Mouse (Mus musculus) cerebellum, adult 9-11 months (tissue): ENCODE data around the gene Xylt1.
A peak's percentile ranks its signal among the peaks of the same experiment; 100 is the strongest.

Source experiments
- DNase-seq: peaks from one replicate; pipeline ENCODE4 v3.0.0; 2022

Xylt1 gene

DNA sequence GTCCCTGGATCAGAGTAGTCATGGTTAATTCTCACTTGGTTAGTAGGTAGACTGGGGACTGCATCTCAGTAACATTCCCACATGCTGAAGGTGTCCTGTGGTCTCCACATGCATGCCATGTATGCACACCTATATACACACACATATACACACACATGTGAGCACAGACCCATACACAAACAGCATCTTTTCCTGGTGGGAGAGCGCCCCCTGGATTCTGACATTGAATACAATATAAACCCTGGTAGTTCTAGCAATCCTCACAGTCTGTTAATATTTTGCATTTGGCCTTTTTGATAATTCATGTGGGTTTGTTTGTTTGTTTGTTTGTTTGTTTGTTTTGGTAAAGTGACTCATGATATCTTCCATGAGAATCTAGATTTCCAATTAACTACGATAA, 242.0 kb downstream of the Xylt1 start:
- no peak for DNase-seq

DNA sequence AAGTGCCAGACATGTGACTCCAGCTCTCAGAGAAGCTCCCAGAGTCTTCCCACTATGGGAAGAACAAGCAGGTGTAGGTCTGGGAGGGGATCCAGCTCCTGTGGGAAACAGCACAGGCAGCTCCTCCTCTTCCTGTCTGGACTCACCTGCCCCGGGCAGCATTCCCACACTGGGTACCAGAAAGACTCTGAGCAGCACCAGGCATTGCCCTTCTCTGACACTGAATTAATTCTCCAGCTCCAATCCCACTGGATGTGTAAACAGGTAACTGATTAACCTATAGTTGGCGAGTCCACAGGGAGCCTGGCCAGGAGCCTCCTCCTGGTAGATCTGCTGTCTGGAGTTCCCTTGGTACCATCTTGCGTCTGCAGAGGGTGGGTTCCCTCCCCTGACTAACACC, 248.0 kb downstream of the Xylt1 start:
- no peak for DNase-seq

DNA sequence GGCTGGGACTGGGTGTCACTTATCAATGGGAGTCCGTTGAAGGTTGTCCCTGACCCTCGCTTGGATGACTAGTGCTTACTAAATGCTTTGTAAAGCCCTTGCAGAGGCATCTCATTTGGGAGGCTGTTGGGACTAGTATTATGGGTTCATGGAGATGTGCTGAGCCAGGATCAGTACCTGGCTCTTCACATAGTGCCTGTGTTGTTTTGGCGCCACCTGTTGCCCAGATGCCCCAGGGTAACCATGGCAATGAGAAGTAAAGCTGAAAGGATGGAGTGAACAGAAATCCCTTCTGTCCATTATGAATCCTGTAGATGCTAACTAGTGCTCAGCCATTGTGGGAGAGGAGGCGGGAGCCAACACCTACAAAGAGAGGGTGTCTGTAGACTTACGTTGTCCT, 249.9 kb downstream of the Xylt1 start:
- DNase-seq, result no peak

DNA sequence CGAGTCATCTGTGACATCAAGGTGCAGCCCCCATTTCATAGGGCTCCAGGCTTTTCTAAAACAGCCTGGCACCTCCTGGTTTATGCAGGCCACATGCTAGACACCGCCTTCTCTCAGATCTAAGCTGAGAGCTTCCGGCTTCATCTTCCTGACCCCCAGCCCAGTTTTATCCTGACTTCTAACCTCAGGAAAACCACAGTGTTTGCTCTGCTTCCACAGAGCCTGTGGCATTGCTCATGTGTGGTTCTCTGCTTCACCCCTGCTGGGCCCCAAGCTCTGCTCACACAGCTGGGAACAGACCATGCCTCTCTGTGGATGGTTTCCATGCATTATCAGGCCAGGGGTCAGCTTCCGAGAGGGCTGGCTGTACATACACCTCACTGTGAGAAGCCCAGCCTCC, 254.8 kb downstream of the Xylt1 start:
- DNase-seq, result no peak

DNA sequence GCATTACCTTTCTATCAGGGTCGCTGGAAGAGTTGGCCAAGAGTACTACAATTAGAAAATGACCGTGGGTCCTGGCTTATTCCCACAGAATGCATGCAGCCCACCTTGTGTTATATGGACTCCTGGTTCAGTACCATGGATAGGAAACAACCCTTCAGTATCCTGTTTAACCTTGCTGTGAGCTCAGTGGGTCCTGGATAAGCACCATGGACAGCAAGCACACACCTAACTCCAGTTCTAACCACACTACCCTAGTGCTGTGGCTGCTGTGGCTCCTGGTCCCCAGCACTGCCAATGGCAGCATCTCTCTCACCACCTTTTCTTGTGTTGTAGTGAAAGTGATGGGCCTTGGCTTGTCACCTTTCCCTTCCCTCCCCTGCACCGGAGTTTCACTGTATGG, 255.9 kb downstream of the Xylt1 start:
- DNase-seq, result no peak

DNA sequence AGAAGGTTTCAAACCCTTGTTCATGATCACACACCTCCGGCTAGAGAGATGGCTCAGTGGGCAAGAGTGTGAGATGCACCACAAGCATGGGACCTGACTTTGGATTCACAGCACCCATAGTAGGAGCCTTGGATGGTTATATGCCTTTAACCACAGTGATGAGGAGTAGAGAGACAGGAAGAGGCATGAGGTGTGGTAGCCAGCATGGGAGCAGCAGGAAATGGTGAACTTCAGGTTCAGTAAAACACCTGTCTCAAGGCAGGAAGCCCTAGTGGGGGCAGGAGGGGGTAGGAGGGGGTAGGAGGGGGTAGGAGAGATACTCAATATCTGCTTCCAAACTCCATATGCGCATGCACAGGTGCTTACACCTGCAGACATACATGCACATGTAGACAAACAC, 257.2 kb downstream of the Xylt1 start:
- no peak for DNase-seq

DNA sequence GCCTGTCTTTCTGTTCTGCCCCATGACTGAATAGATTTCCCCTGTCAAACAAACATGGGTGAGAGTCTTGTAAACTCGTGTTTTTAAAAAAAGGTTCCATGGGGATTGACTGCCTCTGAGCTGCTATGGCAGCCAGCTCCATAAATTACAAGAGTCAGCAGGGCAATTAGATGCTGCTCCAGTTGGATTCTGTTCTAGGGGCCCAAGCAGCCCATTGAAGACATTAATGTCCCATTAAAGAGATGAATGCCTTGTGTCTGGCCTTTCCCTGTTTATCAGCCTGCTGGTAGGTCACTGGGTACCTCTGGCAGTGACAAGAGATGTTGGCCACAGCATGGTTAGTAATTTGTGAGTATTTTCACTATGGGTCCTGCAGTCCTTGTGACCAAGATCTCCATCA, 271.9 kb downstream of the Xylt1 start:
- DNase-seq, result no peak

DNA sequence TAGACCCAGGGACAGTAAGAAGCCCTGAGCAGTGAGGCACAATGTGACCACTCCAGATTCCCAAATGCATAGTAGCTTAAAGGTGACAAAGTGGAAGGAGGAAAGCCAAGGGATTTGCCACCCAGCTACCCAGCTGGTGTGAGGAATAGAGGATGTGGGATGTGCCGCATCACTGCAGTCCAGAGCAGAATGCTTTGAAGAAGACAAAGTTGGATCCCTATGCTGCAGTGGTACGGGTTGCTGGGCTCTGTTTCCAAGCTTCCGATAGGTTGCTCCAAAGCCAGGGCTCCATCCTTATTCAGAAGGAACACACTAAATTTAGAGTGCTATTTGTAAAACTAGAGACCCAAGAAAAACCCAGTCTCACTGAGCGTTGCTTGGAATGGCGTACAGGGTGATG, 275.0 kb downstream of the Xylt1 start:
- DNase-seq, result no peak

DNA sequence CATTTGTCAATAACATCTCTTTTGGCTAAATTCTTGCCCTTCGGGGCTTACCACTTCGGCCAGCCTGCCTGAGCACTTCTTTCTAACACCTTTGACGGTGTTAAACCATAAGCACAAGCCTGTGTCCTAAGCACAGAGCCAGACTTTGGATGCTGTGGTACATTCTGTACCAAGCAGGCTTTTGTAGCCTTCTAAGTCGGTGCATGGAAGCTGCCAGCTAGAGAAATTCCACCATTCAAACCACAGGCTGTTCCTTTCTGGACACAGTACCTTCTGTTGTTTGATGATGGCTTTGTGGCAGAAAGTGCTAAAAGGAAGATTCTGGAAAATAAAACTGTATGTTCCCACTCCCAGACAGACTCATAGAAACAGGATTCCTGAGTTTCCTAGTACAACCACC, 277.4 kb downstream of the Xylt1 start:
- DNase-seq, result no peak

DNA sequence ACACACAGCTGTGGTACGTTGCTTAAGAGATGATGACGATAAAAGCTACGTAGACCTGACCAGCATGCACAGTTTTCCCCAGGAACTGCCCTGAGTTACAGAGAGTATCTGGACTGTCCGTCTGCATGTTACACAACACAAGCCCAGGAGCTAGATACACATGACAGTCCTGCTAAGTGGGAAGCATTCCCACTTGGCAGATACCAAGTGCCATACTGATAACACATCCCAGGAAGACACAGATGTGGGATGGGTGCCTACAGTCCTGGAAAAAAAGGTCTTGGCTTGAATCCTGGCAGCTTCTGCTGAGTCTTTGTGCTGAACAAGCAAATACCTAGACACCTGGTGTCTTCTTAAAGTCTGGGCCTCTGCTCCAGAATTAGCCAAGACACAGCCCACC, 278.0 kb downstream of the Xylt1 start:
- DNase-seq, result no peak

DNA sequence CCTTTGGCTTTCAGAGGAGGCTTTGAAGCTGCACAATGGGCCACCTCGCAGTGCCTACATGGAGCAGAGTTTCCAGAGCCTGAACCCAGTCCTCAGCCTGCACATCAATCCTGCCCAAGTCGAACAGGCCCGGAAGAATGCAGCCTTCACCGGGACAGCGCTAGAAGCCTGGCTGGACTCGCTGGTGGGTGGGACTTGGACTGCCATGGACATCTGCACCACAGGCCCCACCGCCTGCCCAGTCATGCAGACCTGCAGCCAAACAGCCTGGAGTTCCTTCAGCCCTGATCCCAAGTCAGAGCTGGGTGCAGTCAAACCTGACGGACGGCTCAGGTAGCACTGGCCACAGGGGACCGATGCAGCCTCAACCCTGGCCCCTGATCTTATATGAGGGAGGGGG, 286.5 kb downstream of the Xylt1 start:
- peak; percentile 3 for DNase-seq

DNA sequence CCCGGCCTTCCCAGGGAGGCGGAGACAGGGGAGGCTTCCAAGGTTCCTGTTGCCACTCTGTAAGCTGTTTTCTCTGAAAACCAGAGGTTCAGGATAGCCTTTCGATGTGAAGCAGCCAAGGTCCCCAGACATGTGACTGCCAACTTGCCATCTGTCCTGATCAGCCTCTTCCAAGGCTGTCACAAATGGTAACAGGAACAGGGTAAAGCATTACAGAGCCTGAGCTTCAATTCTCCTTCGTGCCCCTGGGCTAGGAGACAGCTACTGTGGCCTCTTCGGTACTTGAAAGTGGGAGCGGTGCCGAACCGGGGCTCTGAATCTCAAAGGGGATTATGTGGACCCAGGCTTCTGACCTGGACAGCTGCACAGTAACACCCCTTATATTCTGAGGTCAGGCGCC, 287.4 kb downstream of the Xylt1 start:
- no peak for DNase-seq

DNA sequence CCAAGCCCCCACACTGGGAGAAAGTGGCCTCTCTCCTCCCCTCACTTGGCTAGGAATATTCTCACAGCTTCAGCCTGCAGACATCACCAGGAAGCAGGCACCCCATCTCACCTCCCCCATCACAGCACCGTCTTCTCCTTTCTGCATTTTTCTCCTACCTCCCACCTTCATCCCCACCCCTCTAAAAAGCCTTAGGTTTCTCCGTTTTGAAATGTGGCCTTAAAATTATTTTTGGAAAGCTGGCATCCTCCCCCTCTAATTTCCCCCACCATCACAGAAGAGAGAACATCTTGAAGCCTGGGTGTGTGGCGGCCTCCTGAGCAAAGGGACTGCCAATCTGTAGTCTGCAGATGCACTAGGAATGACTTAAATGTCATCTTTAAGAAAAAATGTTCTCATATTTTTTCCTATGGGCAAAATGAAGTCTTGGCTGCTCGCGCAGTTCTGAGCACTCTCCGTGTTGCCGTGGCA, 291.4 kb downstream of the Xylt1 start:
- DNase-seq, result no peak

DNA sequence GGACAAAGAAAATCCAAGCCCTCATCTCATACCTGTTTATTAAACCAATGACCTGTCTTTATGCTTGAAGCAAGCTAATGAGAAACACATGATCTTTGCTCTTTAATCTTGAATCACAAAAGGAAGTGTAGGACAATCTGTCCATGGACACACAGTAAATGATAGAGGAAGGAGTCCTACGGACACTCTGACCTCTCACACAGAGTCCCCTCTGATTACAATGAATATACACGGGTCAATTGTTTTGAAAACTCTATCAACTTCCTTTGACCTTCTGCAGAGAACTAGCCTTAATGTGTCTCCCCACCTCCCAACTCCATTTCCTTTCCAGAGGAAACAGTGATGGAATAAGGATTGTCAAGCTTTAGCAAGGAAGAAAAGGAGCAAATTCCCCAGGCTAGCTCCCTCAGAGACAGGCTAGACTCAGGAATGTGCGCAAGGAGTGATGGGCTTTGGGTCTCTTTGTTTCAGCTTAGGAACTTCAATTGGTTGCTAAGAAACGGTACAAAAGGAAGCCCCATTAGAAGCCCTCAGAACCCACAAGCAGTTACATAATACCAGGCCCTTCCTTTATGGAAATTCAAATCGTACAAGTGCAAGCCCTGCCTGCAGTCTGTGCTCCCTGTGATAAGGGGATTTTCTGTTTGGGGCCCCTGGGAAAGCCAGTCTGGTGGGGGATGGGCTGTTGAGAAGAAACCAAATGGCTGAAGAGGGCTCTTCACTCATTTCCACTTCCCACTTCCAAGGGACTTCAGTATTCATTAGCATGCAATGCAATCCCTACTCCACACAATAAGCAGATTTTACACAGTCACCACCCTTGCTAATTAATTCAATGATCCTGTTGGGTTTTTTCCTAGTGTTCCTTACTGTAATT, 305.6 kb downstream of the Xylt1 start:
- no peak for DNase-seq

DNA sequence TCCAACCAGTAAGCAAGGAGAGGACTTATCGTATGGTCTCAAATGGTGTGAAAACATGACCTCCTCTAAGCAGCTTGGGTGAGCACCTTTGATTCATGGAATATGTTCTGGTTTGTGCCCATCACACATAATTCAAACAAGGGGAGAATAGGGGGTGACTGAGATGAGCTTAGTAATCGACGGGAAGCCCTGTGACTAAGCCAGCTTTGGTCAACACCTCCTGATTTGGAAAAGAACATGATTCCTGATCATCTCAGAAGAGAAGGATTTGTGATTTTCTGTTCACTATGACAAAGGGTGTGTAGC, 306.2 kb downstream of the Xylt1 start:
- no peak for DNase-seq

DNA sequence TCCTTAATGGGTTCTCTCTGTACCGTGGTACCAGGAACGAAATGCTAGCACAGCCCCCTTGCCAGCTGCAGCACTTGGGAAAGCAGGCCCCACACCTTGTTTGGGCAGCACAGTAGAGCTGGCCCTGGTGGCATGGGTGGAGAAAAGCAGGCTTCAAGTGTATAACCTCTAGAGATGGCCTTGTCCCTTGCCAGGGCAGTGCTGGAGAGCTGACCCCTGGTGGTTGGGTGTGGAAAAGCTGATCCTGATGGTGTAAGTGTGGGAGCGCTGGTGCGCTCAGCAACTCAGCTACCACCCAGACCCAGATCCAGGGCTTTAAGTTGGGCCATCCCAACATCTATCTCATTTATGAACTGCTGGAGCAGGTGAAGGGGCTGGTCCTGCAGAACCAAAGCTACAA, 314.8 kb downstream of the Xylt1 start:
- DNase-seq, result no peak

DNA sequence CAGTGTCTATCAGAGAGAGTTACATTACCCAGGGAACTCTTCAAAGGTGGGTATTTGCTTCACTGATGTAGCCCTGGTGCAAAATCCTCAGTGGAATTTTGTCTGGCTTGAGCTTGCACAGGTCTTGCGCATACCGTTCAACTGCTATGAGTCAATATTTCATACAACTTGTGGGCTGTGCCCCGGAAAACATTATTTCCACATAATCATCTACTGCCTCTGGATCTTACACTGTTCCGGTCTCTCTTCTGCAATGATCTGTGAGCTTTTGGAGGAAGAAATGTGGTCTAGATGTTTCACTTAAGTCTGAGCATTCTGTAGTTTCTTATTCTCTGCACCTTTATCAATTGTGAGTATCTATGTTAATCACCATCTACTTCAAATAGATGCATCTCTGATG, 316.9 kb downstream of the Xylt1 start:
- no peak for DNase-seq

DNA sequence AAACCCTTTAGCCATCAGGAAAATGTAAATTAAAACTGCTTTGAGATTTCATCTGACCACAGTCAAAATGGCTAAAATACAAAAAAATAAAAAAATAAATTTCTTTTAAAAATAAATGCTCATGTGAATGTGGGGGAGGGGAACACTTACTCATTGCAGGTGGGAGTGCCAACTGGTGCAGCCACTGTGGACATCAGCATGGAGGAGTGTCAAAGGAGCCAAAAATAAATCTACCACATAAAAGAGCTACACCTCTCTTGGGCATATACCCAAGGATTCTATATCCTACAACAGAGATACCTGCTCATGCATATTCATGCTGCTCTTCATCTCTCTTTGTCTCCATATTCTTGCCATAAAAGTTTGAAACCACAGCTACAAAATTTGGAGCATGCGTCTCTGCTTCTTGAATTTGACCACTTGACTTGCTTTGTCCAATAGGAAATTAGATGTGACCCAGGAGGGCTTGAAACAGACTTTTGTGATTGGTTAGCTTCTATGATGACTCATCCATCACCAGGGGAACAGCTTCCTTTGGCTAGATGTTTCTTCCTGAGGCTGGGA, 317.9 kb downstream of the Xylt1 start:
- DNase-seq, result no peak

DNA sequence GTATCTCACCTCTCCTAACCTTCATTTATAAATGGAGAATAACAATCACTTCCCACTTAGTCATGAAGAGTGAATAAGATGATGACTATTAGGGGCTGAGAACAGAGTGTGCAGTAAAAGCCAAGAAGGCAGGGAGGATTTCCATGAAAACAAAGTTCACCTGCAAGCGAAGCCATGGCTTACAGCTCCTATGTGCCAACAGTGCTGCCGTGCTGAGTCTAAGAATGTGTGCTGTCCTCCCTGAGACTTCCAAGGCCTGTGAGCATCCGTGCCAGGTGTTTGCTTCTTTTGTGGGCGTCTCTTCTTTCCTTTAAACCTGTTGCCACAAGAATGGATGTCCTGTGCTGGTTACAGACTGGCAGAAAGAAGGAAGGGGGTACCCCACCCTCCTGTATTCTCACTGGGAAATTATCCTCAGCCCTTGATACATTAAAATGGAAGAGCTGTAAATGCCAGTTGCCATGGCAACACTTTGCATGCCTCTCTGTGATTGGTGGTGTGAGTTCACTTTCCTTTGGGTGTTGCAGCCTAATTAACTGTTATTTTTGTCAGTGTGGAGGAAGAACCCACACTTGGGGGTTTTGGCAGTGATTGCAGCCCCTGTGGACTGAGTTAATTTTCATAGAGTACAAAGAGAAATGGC, 318.7 kb downstream of the Xylt1 start:
- DNase-seq, result no peak

DNA sequence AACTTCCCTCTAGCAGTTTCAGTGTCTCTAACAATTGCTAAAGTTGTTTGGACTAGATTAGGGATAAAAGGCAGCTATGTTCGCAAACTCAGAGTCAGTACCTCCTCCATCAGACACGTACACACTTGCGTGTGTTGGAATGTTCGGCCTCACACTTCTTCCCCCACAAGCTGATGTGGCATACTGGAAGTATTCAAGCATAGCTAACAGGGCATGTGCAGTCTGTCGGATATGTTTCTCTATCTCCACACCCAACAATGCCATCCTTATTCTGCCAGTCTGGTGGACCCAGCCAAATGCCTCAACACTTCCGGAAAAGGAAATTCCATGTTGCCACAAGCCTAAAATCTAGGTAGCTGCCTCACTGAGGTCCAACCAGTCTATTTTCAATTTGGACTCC, 319.3 kb downstream of the Xylt1 start:
- no peak for DNase-seq

DNA sequence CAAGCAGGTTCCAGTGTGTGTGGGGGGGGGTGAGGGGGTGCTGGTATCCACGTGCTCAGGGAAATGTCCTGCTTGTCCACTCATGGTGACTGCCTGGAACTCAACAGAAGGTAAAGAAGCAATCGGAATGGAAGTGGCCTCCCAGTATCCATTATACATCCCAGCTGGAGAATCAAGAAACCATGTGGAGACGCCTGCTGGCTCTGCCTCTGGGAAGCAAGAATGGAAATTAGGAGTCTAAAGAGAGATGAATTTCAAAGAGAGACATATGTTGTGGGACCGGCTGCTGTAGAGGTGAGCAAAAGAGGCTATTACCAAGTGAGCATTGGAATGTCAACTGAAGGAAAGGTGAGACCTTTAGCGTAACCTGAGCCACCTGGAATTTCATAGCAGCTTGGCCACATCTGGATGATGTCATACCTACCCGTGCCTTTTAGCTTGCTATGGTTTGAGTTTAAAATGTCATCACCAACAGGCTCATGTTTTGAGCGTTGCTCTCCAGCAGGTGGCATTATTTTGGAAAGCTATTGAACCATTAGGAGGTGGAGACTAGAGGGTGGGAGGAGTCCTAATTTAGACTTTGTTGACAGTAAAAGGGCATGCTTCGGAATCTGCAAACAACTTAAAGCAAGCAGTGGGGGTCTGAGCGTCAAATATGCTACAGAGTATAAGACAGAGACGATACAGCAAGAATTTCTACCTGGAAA, 329.3 kb downstream of the Xylt1 start:
- no peak for DNase-seq

DNA sequence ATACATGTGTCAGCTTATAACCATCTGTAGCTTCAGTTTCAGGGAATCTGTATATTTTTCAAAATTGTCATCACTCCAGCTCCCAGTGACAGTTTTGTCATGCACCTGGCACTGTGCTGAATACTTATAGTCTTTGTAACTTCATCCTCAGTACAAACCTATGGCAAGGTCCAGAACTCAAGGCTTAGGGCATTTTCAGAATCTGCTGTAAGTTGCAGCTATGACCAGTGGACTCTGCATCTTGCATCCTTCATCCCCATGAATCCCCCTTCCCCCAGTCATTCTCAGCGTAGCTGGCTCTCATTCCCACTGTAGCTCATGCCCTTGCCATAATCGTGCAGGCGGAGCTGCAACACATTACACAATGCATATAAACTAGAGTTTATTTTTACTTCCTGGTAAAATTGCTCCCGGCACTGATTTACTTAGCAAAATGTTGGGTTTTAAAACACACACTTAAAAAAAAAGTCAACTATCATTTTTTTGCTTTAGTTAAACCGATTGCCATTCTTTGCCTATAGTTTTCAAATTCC, 336.2 kb downstream of the Xylt1 start:
- no peak for DNase-seq

DNA sequence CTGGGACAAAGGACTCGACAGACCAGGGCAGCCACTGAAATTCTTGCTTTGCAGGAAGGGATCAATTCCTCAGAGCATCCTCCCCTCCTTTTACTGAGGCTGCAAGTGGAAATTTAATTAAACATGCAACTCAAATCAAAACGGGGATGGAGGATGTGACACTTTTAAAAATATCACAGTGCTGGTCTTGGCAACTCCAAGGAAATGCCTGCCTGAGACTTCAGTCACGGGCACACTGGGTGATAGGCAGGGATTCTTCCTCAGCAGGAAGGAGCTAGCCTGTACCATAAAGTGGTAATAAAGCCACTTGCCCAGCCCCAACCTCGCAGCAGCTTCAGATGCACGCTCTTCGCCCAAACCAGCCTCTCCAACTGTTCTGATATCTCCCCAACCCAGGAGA, 339.6 kb downstream of the Xylt1 start:
- no peak for DNase-seq
